ENCODE assay signal across 20 mouse cellular contexts in genomic region chr7:92307634-92308033, GRCm38 (mm10).
DNase-seq lines count a peak whose midpoint lies in the region; ATAC-seq and TF ChIP-seq lines count a peak whose summit lies in the region.
"Had no signal": no experiment of that assay in that cellular context is flagged by ENCODE, and none has a peak within 500 bp of the region (broad histone marks: within the 10 kb centered on the region; RNA-seq: fewer than 3 reads in every experiment).

No protein-coding gene starts in this region.

- H3K27me3 ChIP-seq in forebrain, embryonic 13.5 days = no peaks in the 10 kb centered on the region
- H3K27me3 ChIP-seq in forebrain, embryonic 11.5 days (ENCODE audit: control insufficient read depth, insufficient read depth, low read length) = no peaks in the 10 kb centered on the region
- no peaks in the 10 kb centered on the region for H3K27me3 ChIP-seq in forebrain, embryonic 16.5 days (replicated peaks; ENCODE audit: control insufficient read depth, insufficient read depth, low read length)
- no peaks in the 10 kb centered on the region for H3K27me3 ChIP-seq in midbrain, postnatal 0 days (ENCODE audit: insufficient read depth, low read length)
- H3K27me3 ChIP-seq: heart, embryonic 15.5 days; intestine, embryonic 15.5 days; limb, embryonic 12.5 days had no signal

- DNase-seq in forebrain, embryonic 11.5 days (ENCODE audit: low spot score) = no peak
- DNase-seq in layer of hippocampus, adult 2 months (ENCODE audit: low spot score in 2 of 2) = peak; percentile 20 to 30
- no peak for DNase-seq in layer of hippocampus, postnatal 25 days (ENCODE audit: extremely low spot score in 1 of 2, low spot score in 1 of 2)
- peak; percentile 31 for DNase-seq in midbrain, postnatal 0 days (ENCODE audit: low spot score)
- DNase-seq in thymus, adult 18-20 months = no peak
- DNase-seq: cerebellum, adult 18-20 months; cerebellum, postnatal 25 days; embryo, embryonic 11 days; heart, postnatal 4 days; kidney, adult 8-10 months; kidney, postnatal 10 days; liver, postnatal 0 days; lung, postnatal 10 days; spleen, adult 18-20 months had no signal

- no peak overlapping the region for H3K27ac ChIP-seq in forebrain, embryonic 13.5 days
- H3K27ac ChIP-seq in forebrain, embryonic 11.5 days (ENCODE audit: low read depth, low read length) = no peak overlapping the region
- peak overlapping the region; percentile 68 for H3K27ac ChIP-seq in layer of hippocampus, adult 2 months
- H3K27ac ChIP-seq in forebrain, embryonic 16.5 days (ENCODE audit: low read length) = no peak overlapping the region
- H3K27ac ChIP-seq in midbrain, postnatal 0 days (ENCODE audit: low read depth, low read length) = no peak overlapping the region
- H3K27ac ChIP-seq: heart, embryonic 15.5 days; intestine, embryonic 15.5 days; limb, embryonic 12.5 days had no signal

- no peaks in the 10 kb centered on the region for H3K36me3 ChIP-seq in forebrain, embryonic 13.5 days (ENCODE audit: poor library complexity, severe bottlenecking)
- H3K36me3 ChIP-seq in forebrain, embryonic 11.5 days (ENCODE audit: control insufficient read depth, insufficient read depth, low read length) = no peaks in the 10 kb centered on the region
- H3K36me3 ChIP-seq in forebrain, embryonic 16.5 days (ENCODE audit: control insufficient read depth, insufficient read depth) = no peaks in the 10 kb centered on the region
- H3K36me3 ChIP-seq in midbrain, postnatal 0 days (ENCODE audit: insufficient read depth, low read length) = no peaks in the 10 kb centered on the region
- H3K36me3 ChIP-seq: heart, embryonic 15.5 days; intestine, embryonic 15.5 days; limb, embryonic 12.5 days had no signal

- TF ChIP-seq CTCF in layer of hippocampus, adult 2 months (conservative IDR thresholded peaks at IDR 0.05) = no peak
- TF ChIP-seq CTCF in midbrain, postnatal 0 days (IDR thresholded peaks at IDR 0.05) = no peak

- 93% methylated on average over 2 of the region's 2 CpGs for WGBS in forebrain, embryonic 13.5 days
- 88% methylated on average over 2 of the region's 2 CpGs for WGBS in forebrain, embryonic 11.5 days
- 91% methylated on average over 2 of the region's 2 CpGs for WGBS in forebrain, embryonic 16.5 days
- WGBS in midbrain, postnatal 0 days = 83% methylated on average over 2 of the region's 2 CpGs

- H3K4me2 ChIP-seq in forebrain, embryonic 13.5 days = no peak overlapping the region
- no peak overlapping the region for H3K4me2 ChIP-seq in forebrain, embryonic 11.5 days (ENCODE audit: low read depth, low read length, severe bottlenecking)
- no peak overlapping the region for H3K4me2 ChIP-seq in forebrain, embryonic 16.5 days (ENCODE audit: low read length)
- no peak overlapping the region for H3K4me2 ChIP-seq in midbrain, postnatal 0 days (ENCODE audit: low read depth, low read length, poor library complexity, severe bottlenecking)
- H3K4me2 ChIP-seq: heart, embryonic 15.5 days; intestine, embryonic 15.5 days; limb, embryonic 12.5 days; liver, embryonic 11.5 days had no signal

- peak; percentile 55; the same call in 1 of the 2 replicates for ATAC-seq in forebrain, embryonic 13.5 days
- no peak for ATAC-seq in forebrain, embryonic 11.5 days (replicated peaks; ENCODE audit: low FRiP score)
- 0 out of 2 replicates have a peak, but pooled peaks have one; percentile 55 for ATAC-seq in forebrain, embryonic 16.5 days
- ATAC-seq in midbrain, postnatal 0 days (ENCODE audit: low FRiP score) = peak; percentile 56; the same call in 1 of the 2 replicates
- ATAC-seq: intestine, embryonic 15.5 days had no signal

- no peaks in the 10 kb centered on the region for H3K9me3 ChIP-seq in forebrain, embryonic 13.5 days (replicated peaks)
- H3K9me3 ChIP-seq in forebrain, embryonic 11.5 days (ENCODE audit: control insufficient read depth, low read length) = no peaks in the 10 kb centered on the region
- H3K9me3 ChIP-seq in forebrain, embryonic 16.5 days (ENCODE audit: control insufficient read depth, low read length) = no peaks in the 10 kb centered on the region
- H3K9me3 ChIP-seq in midbrain, postnatal 0 days (ENCODE audit: low read length) = no peaks in the 10 kb centered on the region
- H3K9me3 ChIP-seq: heart, embryonic 15.5 days; intestine, embryonic 15.5 days; limb, embryonic 12.5 days had no signal

- H3K9ac ChIP-seq in forebrain, embryonic 13.5 days = no peak overlapping the region
- no peak overlapping the region for H3K9ac ChIP-seq in forebrain, embryonic 11.5 days (ENCODE audit: low read length)
- H3K9ac ChIP-seq in forebrain, embryonic 16.5 days (replicated peaks; ENCODE audit: low read depth, low read length) = no peak overlapping the region
- no peak overlapping the region for H3K9ac ChIP-seq in midbrain, postnatal 0 days (replicated peaks; ENCODE audit: low read length, poor library complexity, severe bottlenecking)
- H3K9ac ChIP-seq: heart, embryonic 15.5 days; intestine, embryonic 15.5 days; limb, embryonic 12.5 days; liver, postnatal 0 days had no signal

- H3K4me3 ChIP-seq in forebrain, embryonic 13.5 days = no peak overlapping the region
- H3K4me3 ChIP-seq in forebrain, embryonic 11.5 days (ENCODE audit: low read depth, low read length) = no peak overlapping the region
- no peak overlapping the region for H3K4me3 ChIP-seq in layer of hippocampus, adult 2 months
- no peak overlapping the region for H3K4me3 ChIP-seq in forebrain, embryonic 16.5 days (replicated peaks; ENCODE audit: low read length)
- H3K4me3 ChIP-seq in midbrain, postnatal 0 days (ENCODE audit: low read depth, low read length) = no peak overlapping the region
- H3K4me3 ChIP-seq: heart, embryonic 15.5 days; intestine, embryonic 15.5 days; limb, embryonic 12.5 days had no signal

- H3K4me1 ChIP-seq in forebrain, embryonic 13.5 days = no peaks in the 10 kb centered on the region
- H3K4me1 ChIP-seq in forebrain, embryonic 11.5 days (replicated peaks; ENCODE audit: control insufficient read depth, insufficient read depth, low read length) = no peaks in the 10 kb centered on the region
- no peaks in the 10 kb centered on the region for H3K4me1 ChIP-seq in forebrain, embryonic 16.5 days (replicated peaks; ENCODE audit: control insufficient read depth, insufficient read depth, low read length)
- 0 out of 2 replicates have a peak, but pooled peaks cover 3% of the 10 kb centered on the region for H3K4me1 ChIP-seq in midbrain, postnatal 0 days (ENCODE audit: insufficient read depth, low read length)
- H3K4me1 ChIP-seq: heart, embryonic 15.5 days; intestine, embryonic 15.5 days; limb, embryonic 12.5 days had no signal

Comparison
In these comparisons a context has a peak if more than half of its experiments do, and no peak if none do; other contexts are left out.
1. DNase-seq: peak in layer of hippocampus, adult 2 months (2 of 2) and midbrain, postnatal 0 days (single experiment); none in forebrain, embryonic 11.5 days (single experiment), layer of hippocampus, postnatal 25 days (0 of 2) and thymus, adult 18-20 months (0 of 2).